ENCODE assay signal across 25 mouse cellular contexts in genomic region chr19:10590301-10590700, GRCm38 (mm10).
"Had no signal": no experiment of that assay in that cellular context is flagged by ENCODE, and none has a peak within 500 bp of the region (broad histone marks: within the 10 kb centered on the region; RNA-seq: fewer than 3 reads in every experiment).

No protein-coding gene starts in this region.

- H3K4me2 ChIP-seq: heart, embryonic 11.5 days; heart, embryonic 13.5 days; heart, embryonic 15.5 days; hindbrain, embryonic 13.5 days; hindbrain, embryonic 15.5 days; kidney, embryonic 15.5 days; limb, embryonic 12.5 days had no signal

- ATAC-seq: hindbrain, postnatal 0 days; intestine, embryonic 16.5 days had no signal

- H3K4me1 ChIP-seq: heart, embryonic 13.5 days; heart, embryonic 15.5 days; hindbrain, embryonic 13.5 days; hindbrain, embryonic 15.5 days; kidney, embryonic 15.5 days; limb, embryonic 12.5 days had no signal

- H3K9ac ChIP-seq: heart, embryonic 13.5 days; heart, embryonic 15.5 days; hindbrain, embryonic 13.5 days; hindbrain, embryonic 15.5 days; kidney, embryonic 15.5 days; limb, embryonic 12.5 days; liver, embryonic 14.5 days had no signal

- DNase-seq: gastrocnemius, postnatal 14 days; gastrocnemius, postnatal 36 days; heart, adult 11 months; heart, adult 2 months; heart, postnatal 14 days; heart, postnatal 36 days; kidney, adult 11 months; kidney, adult 2 months; kidney, adult 9 months; kidney, postnatal 14 days; kidney, postnatal 36 days; layer of hippocampus, adult 9-11 months had no signal

- H3K27ac ChIP-seq: heart, adult 2 months; heart, embryonic 13.5 days; heart, embryonic 15.5 days; hindbrain, embryonic 13.5 days; hindbrain, embryonic 15.5 days; hindbrain, postnatal 0 days; kidney, embryonic 15.5 days; kidney, postnatal 0 days; left cerebral cortex, adult 2 months; limb, embryonic 10.5 days; limb, embryonic 12.5 days; liver, embryonic 14.5 days had no signal

- H3K9me3 ChIP-seq: heart, embryonic 13.5 days; heart, embryonic 15.5 days; hindbrain, embryonic 13.5 days; hindbrain, embryonic 15.5 days; kidney, embryonic 15.5 days; limb, embryonic 10.5 days; limb, embryonic 12.5 days had no signal

- H3K4me3 ChIP-seq: heart, adult 2 months; heart, embryonic 13.5 days; heart, embryonic 15.5 days; hindbrain, embryonic 13.5 days; hindbrain, embryonic 15.5 days; kidney, embryonic 15.5 days; left cerebral cortex, adult 2 months; limb, embryonic 10.5 days; limb, embryonic 12.5 days had no signal

- H3K27me3 ChIP-seq: heart, embryonic 13.5 days; heart, embryonic 15.5 days; hindbrain, embryonic 13.5 days; hindbrain, embryonic 15.5 days; kidney, embryonic 15.5 days; limb, embryonic 12.5 days had no signal
